In genomic region chr19:16215430-16216016, GRCm38 (mm10) we compare ENCODE assay signal across 14 mouse cellular contexts.
DNase-seq lines count a peak whose midpoint lies in the region; ATAC-seq and TF ChIP-seq lines count a peak whose summit lies in the region.
"Had no signal": no experiment of that assay in that cellular context is flagged by ENCODE, and none has a peak within 500 bp of the region (broad histone marks: within the 10 kb centered on the region; RNA-seq: fewer than 3 reads in every experiment).

No protein-coding gene starts in this region.

- no peak for TF ChIP-seq EP300 in heart, postnatal 0 days (IDR thresholded peaks at IDR 0.05; ENCODE audit: low read depth)

- ATAC-seq in heart, postnatal 0 days (ENCODE audit: insufficient read depth, low read depth): no peak
- peak; percentile 40; the same call in 1 of the 2 replicates for ATAC-seq in midbrain, embryonic 13.5 days
- ATAC-seq in midbrain, postnatal 0 days (ENCODE audit: low FRiP score): no peak
- ATAC-seq in forebrain, embryonic 15.5 days (replicated peaks): peak; percentile 76
- ATAC-seq in neural tube, embryonic 15.5 days (ENCODE audit: low FRiP score): no peak
- ATAC-seq: intestine, embryonic 16.5 days had no signal

- 0 out of 2 replicates have a peak overlapping the region, but pooled peaks have one; percentile 17 for H3K27ac ChIP-seq in heart, postnatal 0 days (ENCODE audit: low read depth)
- peak overlapping the region; percentile 39; the same call in 1 of the 2 replicates for H3K27ac ChIP-seq in midbrain, embryonic 13.5 days
- no peak overlapping the region for H3K27ac ChIP-seq in midbrain, postnatal 0 days (ENCODE audit: low read depth, low read length)
- peak overlapping the region; percentile 65 for H3K27ac ChIP-seq in forebrain, embryonic 15.5 days (replicated peaks)
- H3K27ac ChIP-seq in neural tube, embryonic 15.5 days (replicated peaks): peak overlapping the region; percentile 41; the same call in 1 of the 2 replicates
- H3K27ac ChIP-seq: kidney, embryonic 15.5 days had no signal

- H3K9me3 ChIP-seq in heart, postnatal 0 days (replicated peaks; ENCODE audit: control insufficient read depth, low read length): no peaks in the 10 kb centered on the region
- no peaks in the 10 kb centered on the region for H3K9me3 ChIP-seq in midbrain, embryonic 13.5 days
- H3K9me3 ChIP-seq in midbrain, postnatal 0 days (ENCODE audit: low read length): no peaks in the 10 kb centered on the region
- H3K9me3 ChIP-seq in forebrain, embryonic 15.5 days: no peaks in the 10 kb centered on the region
- no peaks in the 10 kb centered on the region for H3K9me3 ChIP-seq in neural tube, embryonic 15.5 days (replicated peaks)
- H3K9me3 ChIP-seq: heart, embryonic 12.5 days; kidney, embryonic 15.5 days had no signal

- H3K27me3 ChIP-seq in heart, postnatal 0 days (ENCODE audit: control insufficient read depth, insufficient read depth, low read length): no peaks in the 10 kb centered on the region
- no peaks in the 10 kb centered on the region for H3K27me3 ChIP-seq in midbrain, embryonic 13.5 days
- no peaks in the 10 kb centered on the region for H3K27me3 ChIP-seq in midbrain, postnatal 0 days (ENCODE audit: insufficient read depth, low read length)
- no peaks in the 10 kb centered on the region for H3K27me3 ChIP-seq in forebrain, embryonic 15.5 days
- H3K27me3 ChIP-seq in neural tube, embryonic 15.5 days (replicated peaks): no peaks in the 10 kb centered on the region
- H3K27me3 ChIP-seq: heart, embryonic 12.5 days; kidney, embryonic 15.5 days had no signal

- TF ChIP-seq CTCF in heart, postnatal 0 days (IDR thresholded peaks at IDR 0.05; ENCODE audit: low read depth): no peak
- no peak for TF ChIP-seq CTCF in midbrain, postnatal 0 days (IDR thresholded peaks at IDR 0.05)

- H3K36me3 ChIP-seq in heart, postnatal 0 days (replicated peaks; ENCODE audit: control insufficient read depth, insufficient read depth, low read length): peaks cover 6% of the 10 kb centered on the region; the same call in 1 of the 2 replicates
- H3K36me3 ChIP-seq in midbrain, embryonic 13.5 days: peaks cover 9% of the 10 kb centered on the region
- H3K36me3 ChIP-seq in midbrain, postnatal 0 days (ENCODE audit: insufficient read depth, low read length): no peaks in the 10 kb centered on the region
- peaks cover under 1% of the 10 kb centered on the region; the same call in 1 of the 2 replicates for H3K36me3 ChIP-seq in forebrain, embryonic 15.5 days
- H3K36me3 ChIP-seq in neural tube, embryonic 15.5 days: no peaks in the 10 kb centered on the region

- H3K4me1 ChIP-seq in heart, postnatal 0 days (ENCODE audit: control insufficient read depth, insufficient read depth): peaks cover 8% of the 10 kb centered on the region
- H3K4me1 ChIP-seq in midbrain, embryonic 13.5 days (replicated peaks): peaks cover 14% of the 10 kb centered on the region
- H3K4me1 ChIP-seq in midbrain, postnatal 0 days (ENCODE audit: insufficient read depth, low read length): peaks cover 2% of the 10 kb centered on the region; the same call in 1 of the 2 replicates
- peaks cover 27% of the 10 kb centered on the region for H3K4me1 ChIP-seq in forebrain, embryonic 15.5 days
- H3K4me1 ChIP-seq in neural tube, embryonic 15.5 days: peaks cover 11% of the 10 kb centered on the region

- no peak overlapping the region for H3K4me2 ChIP-seq in heart, postnatal 0 days (ENCODE audit: low read depth, low read length)
- H3K4me2 ChIP-seq in midbrain, embryonic 13.5 days (replicated peaks): no peak overlapping the region
- no peak overlapping the region for H3K4me2 ChIP-seq in midbrain, postnatal 0 days (ENCODE audit: low read depth, low read length, poor library complexity, severe bottlenecking)
- no peak overlapping the region for H3K4me2 ChIP-seq in forebrain, embryonic 15.5 days (replicated peaks)
- no peak overlapping the region for H3K4me2 ChIP-seq in neural tube, embryonic 15.5 days
- H3K4me2 ChIP-seq: heart, embryonic 12.5 days; kidney, embryonic 15.5 days; liver, embryonic 11.5 days had no signal

- intact Hi-C loops in heart, postnatal 25 days (cut with DNase I): loop anchor here (5.0 kb wide), 1 partner anchor 42 kb away; no protein-coding TSS in a partner anchor

- 90% methylated on average over 2 of the region's 2 CpGs for WGBS in heart, postnatal 0 days
- 72% methylated on average over 2 of the region's 2 CpGs for WGBS in midbrain, embryonic 13.5 days
- 51% methylated on average over 2 of the region's 2 CpGs for WGBS in midbrain, postnatal 0 days
- 41% methylated on average over 2 of the region's 2 CpGs for WGBS in forebrain, embryonic 15.5 days
- WGBS in neural tube, embryonic 15.5 days: 55% methylated on average over 2 of the region's 2 CpGs

- no peak overlapping the region for H3K4me3 ChIP-seq in heart, postnatal 0 days (ENCODE audit: low read depth, low read length)
- H3K4me3 ChIP-seq in midbrain, embryonic 13.5 days (replicated peaks): no peak overlapping the region
- H3K4me3 ChIP-seq in midbrain, postnatal 0 days (ENCODE audit: low read depth, low read length): no peak overlapping the region
- H3K4me3 ChIP-seq in forebrain, embryonic 15.5 days: no peak overlapping the region
- no peak overlapping the region for H3K4me3 ChIP-seq in neural tube, embryonic 15.5 days (replicated peaks)
- H3K4me3 ChIP-seq: heart, embryonic 12.5 days; kidney, embryonic 15.5 days had no signal

- no peak for DNase-seq in heart, postnatal 0 days (ENCODE audit: low spot score)
- DNase-seq in heart, postnatal 25 days (ENCODE audit: low spot score): no peak
- DNase-seq in midbrain, postnatal 0 days (ENCODE audit: low spot score): no peak
- DNase-seq in adrenal gland, postnatal 25 days: no peak
- DNase-seq: embryo, embryonic 11 days; right cerebral cortex, adult 18-20 months; thymus, postnatal 36 days had no signal

- H3K9ac ChIP-seq in heart, postnatal 0 days (replicated peaks; ENCODE audit: low read depth, low read length): no peak overlapping the region
- H3K9ac ChIP-seq in midbrain, embryonic 13.5 days (replicated peaks): no peak overlapping the region
- no peak overlapping the region for H3K9ac ChIP-seq in midbrain, postnatal 0 days (replicated peaks; ENCODE audit: low read length, poor library complexity, severe bottlenecking)
- no peak overlapping the region for H3K9ac ChIP-seq in forebrain, embryonic 15.5 days (replicated peaks)
- no peak overlapping the region for H3K9ac ChIP-seq in neural tube, embryonic 15.5 days (replicated peaks)
- H3K9ac ChIP-seq: heart, embryonic 12.5 days; kidney, embryonic 15.5 days had no signal

Comparison
In these comparisons a context has a peak if more than half of its experiments do, and no peak if none do; other contexts are left out.
1. ATAC-seq: peak in midbrain, embryonic 13.5 days (single experiment) and forebrain, embryonic 15.5 days (single experiment); none in heart, postnatal 0 days (single experiment), midbrain, postnatal 0 days (single experiment) and neural tube, embryonic 15.5 days (single experiment).